Mouse (Mus musculus) forebrain, embryonic 16.5 days (tissue): ENCODE results near the gene Cyp17a1. TPM values are rescaled to one million over a fixed set of nuclear protein-coding genes. Genes with fewer than 3 reads are reported as not detected.

ENCODE experiments used
- ATAC-seq: fragments of 200-750 bp; cut with Nextera tagmentation; 2 replicates; pipeline ENCODE4 v1.8.0; 2017; ENCODE audit warnings: mild to moderate bottlenecking, moderate library complexity
- H3K27ac ChIP-seq: fragments of 300-500 bp; sonication (generic); 2 replicates; pipeline ENCODE4 v1.5.1; 2014; ENCODE audit warnings: low read length, control low read depth
- H3K27me3 ChIP-seq: fragments of 300-500 bp; sonication (generic); replicated peaks from 2 replicates; pipeline ENCODE4 v1.6.1; 2014; ENCODE audit warnings: low read length; ENCODE audit not compliant: control insufficient read depth, insufficient read depth
- H3K36me3 ChIP-seq: fragments of 300-500 bp; sonication (generic); 2 replicates; pipeline ENCODE4 v1.6.1; 2014; ENCODE audit not compliant: control insufficient read depth, insufficient read depth
- H3K4me1 ChIP-seq: fragments of 300-500 bp; sonication (generic); replicated peaks from 2 replicates; pipeline ENCODE4 v1.6.1; 2014; ENCODE audit warnings: low read length; ENCODE audit not compliant: control insufficient read depth, insufficient read depth
- H3K4me2 ChIP-seq: fragments of 300-500 bp; sonication (generic); 2 replicates; pipeline ENCODE4 v1.6.1; 2014; ENCODE audit warnings: mild to moderate bottlenecking, low read length, control low read depth
- H3K4me3 ChIP-seq: fragments of 300-500 bp; sonication (generic); replicated peaks from 2 replicates; pipeline ENCODE4 v1.5.1; 2014; ENCODE audit warnings: mild to moderate bottlenecking, low read length, control low read depth
- H3K9ac ChIP-seq: fragments of 300-500 bp; sonication (generic); replicated peaks from 2 replicates; pipeline ENCODE4 v1.6.1; 2014; ENCODE audit warnings: low read depth, low read length, control low read depth
- H3K9me3 ChIP-seq: fragments of 300-500 bp; sonication (generic); 2 replicates; pipeline ENCODE4 v1.6.1; 2016; ENCODE audit warnings: low read length; ENCODE audit not compliant: control insufficient read depth
- WGBS: fragments of 180-500 bp; shearing (Covaris S2); extraction: QIAGEN DNeasy Blood & Tissue Kit; methylation state at CpG from one replicate; pipeline ENCODE4 v1.1.7; 2014; 5-methylcytosine and 5-hydroxymethylcytosine counted together
- polyA plus RNA-seq: library from polyadenylated mRNA; unstranded; fragments of >200 nt; fragmentation: Nextera tagmentation; extraction: Ambion mirVana; gene quantifications from 2 replicates; pipeline ENCODE4 v1.2.1, GENCODE M21; 2015

The Cyp17a1 gene
- polyA plus RNA-seq, 1 experiment from 2014 or later = 0.33 TPM

DNA sequence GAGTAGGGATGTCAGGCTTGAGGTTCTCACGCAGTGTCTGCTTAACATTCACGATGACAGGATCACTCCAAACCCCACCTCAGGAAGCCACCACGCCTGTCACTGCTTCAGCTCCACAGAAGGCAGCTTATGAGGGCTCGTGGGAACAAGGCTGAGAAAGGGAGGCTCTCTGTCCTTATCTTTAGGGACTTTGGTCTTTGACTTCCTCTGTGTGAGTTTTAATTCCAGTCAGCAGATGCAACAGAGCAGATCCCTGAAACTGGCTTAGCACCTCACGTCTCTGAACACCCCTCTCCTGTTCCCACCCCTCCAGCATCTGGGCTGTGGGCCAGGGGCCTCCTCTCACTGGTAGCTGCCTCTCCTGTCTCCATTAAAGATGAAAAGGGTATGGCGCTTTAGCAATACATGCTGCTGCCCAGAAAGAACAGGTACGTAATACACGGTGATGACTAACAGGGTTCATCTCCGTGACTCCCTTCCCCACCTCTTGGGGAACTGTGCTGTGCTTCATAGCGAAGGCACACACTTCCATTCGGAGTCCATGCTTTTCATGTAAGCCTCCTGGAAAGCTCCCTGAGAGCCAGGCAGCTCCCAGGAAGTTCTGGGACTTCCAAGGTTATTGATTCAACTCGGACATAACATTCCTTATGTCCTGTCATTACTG lies 6.9 kb upstream of the Cyp17a1 start:
- no peaks in the 10 kb centered on the region for H3K9me3 ChIP-seq
- H3K27me3 ChIP-seq = no peaks in the 10 kb centered on the region
- WGBS = 71% methylated on average over 12 of the region's 12 CpGs
- no peak overlapping the region for H3K4me3 ChIP-seq
- H3K27ac ChIP-seq = no peak overlapping the region
- H3K4me1 ChIP-seq = no peaks in the 10 kb centered on the region
- ATAC-seq = no peak
- H3K36me3 ChIP-seq = no peaks in the 10 kb centered on the region
- H3K4me2 ChIP-seq = no peak overlapping the region
- no peak overlapping the region for H3K9ac ChIP-seq

DNA sequence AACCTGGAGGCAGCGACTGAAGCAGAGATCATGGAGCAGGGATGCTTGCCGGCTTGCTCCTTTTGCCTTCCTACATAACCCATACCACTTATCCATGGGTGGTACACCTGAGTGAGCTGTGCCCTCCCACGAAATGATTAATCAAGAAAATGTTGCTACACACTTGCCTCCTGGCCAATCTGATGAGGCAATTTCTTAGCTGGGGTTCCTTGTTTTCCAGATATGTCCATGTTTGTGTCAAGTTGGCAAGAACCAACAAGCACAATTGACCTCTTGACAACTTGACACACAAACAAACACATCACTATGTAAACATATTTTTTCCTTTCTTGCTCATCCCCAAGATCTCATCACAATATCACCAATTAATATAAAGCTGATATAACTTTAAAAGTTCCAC lies 2.7 kb upstream of the Cyp17a1 start:
- no peak overlapping the region for H3K4me2 ChIP-seq

DNA sequence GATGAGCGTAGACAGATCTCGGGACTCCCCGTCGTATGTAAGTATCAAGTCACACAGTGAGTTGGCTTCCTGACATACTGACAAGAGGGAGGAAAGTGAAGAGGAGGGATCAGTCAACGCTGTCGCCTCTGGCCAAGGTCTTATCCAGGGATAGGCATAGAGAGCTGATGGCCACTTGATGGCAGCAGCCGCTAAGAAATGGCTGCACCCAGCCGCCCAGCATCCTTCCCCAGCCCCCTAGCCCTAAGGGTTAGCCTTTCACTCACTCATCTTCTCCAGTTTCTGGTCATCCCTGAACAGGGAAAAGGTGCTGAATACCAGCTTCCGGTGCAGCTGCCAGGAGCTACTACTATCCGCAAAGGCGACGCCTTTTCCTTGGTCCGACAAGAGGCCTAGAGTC lies 2.3 kb downstream of the Cyp17a1 start:
- Histone ChIP-seq H3K9ac (no peak overlapping the region), H3K27me3 (no peaks in the 10 kb centered on the region), H3K4me1 (no peaks in the 10 kb centered on the region; the same call in 1 of the 2 replicates), H3K4me2 (no peak overlapping the region), H3K36me3 (no peaks in the 10 kb centered on the region), H3K9me3 (no peaks in the 10 kb centered on the region), H3K27ac (no peak overlapping the region), H3K4me3 (no peak overlapping the region)
- ATAC-seq = peak; percentile 83
- WGBS = 33% methylated on average over 13 of the region's 13 CpGs

More for the DNA sequence above, 2.7 kb upstream of the Cyp17a1 start:
- Histone ChIP-seq H3K4me3 (no peak overlapping the region), H3K4me1 (no peaks in the 10 kb centered on the region), H3K36me3 (no peaks in the 10 kb centered on the region), H3K9ac (no peak overlapping the region), H3K9me3 (no peaks in the 10 kb centered on the region), H3K27ac (no peak overlapping the region), H3K27me3 (no peaks in the 10 kb centered on the region)
- WGBS = 93% methylated on average over 3 of the region's 3 CpGs
- no peak for ATAC-seq

DNA sequence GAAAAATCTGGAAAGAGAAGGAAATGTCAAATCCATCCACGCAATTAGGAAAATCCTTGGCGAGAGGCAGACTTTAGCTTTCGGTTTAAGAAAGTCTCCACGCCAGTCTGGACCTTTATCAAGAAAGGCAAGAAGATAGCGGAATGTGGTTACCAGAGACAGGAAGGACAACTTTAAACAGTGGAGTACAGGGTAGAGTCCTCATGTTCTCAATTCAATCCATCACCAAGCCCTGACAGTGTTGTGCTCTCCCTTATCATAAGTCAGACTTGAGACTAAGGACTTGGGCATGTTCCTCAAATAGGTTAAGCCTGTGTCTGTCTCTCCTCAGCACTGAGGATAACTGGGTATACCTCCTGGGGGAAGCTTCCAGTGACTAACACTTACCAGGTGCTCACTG lies 3.2 kb downstream of the Cyp17a1 start:
- Histone ChIP-seq H3K9me3 (no peaks in the 10 kb centered on the region), H3K27ac (no peak overlapping the region), H3K4me2 (no peak overlapping the region), H3K4me1 (peaks cover 5% of the 10 kb centered on the region; the same call in 1 of the 2 replicates), H3K27me3 (no peaks in the 10 kb centered on the region), H3K9ac (no peak overlapping the region), H3K36me3 (no peaks in the 10 kb centered on the region), H3K4me3 (no peak overlapping the region)
- 87% methylated on average over 5 of the region's 5 CpGs for WGBS
- no peak for ATAC-seq

DNA sequence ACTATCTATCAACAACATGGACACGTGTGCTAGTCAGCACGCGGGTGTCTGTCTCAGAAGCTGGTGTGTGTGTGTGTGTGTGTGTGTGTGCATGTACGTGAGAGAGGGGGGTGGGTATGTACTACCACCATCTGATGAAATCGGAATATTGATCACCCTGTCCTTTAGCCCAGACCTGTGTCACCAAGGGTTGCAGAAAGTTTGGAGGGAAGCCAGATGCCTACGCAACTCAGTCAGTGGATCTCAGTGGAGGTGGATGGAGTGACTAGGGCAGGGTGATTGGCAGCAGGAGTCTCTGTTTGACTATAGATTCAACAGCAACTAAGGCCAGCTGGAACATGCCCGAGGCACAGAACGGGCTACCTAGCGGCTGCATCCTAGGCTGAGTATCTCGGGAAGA lies 4.7 kb downstream of the Cyp17a1 start:
- Histone ChIP-seq H3K4me1 (peaks cover 5% of the 10 kb centered on the region; the same call in 1 of the 2 replicates), H3K4me3 (no peak overlapping the region), H3K36me3 (no peaks in the 10 kb centered on the region), H3K9ac (no peak overlapping the region), H3K27ac (no peak overlapping the region), H3K9me3 (no peaks in the 10 kb centered on the region), H3K27me3 (no peaks in the 10 kb centered on the region), H3K4me2 (no peak overlapping the region)
- ATAC-seq = no peak
- 87% methylated on average over 10 of the region's 10 CpGs for WGBS

DNA sequence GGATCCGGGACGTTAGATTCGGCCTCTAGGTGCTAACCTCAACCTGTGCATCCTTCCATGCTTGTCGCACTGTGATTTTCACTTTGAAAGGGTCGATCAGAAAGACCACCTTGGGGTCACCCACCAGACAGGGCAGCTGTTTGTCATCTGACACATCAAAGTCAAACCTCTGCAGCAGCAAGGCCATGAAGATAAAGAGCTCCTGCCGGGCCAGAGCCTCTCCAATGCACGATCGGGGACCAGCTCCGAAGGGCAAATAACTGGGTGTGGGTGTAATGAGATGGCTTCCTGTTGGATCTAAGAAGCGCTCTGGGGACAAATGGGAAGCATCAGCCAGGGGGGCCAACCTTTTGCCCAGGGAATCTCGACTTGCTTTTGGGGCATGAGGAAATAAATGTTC lies 5.7 kb downstream of the Cyp17a1 start:
- Histone ChIP-seq H3K4me1 (peaks cover 5% of the 10 kb centered on the region; the same call in 1 of the 2 replicates), H3K9me3 (no peaks in the 10 kb centered on the region), H3K36me3 (no peaks in the 10 kb centered on the region), H3K9ac (no peak overlapping the region), H3K27me3 (no peaks in the 10 kb centered on the region), H3K27ac (no peak overlapping the region), H3K4me3 (no peak overlapping the region), H3K4me2 (no peak overlapping the region)
- 72% methylated on average over 11 of the region's 11 CpGs for WGBS
- no peak for ATAC-seq

DNA sequence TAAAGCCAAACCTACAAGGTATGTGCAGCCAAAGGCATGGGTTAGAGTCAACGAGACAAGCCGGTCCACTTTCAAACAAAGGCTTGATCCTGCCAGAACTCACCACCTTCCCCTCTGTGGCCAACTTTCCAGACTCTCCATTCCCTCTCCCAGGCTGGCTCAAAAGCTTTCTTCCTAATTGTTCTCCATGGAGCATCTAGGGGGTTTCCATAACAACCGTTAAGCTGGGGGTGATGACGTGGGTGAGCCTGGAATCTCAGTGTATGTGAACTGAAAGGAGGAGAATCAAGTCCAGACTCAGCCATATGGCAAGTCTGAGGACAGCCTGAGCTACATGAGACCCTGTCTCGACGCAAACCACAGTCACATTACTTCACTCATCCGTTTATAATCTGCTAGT lies 7.5 kb downstream of the Cyp17a1 start:
- Histone ChIP-seq H3K9me3 (no peaks in the 10 kb centered on the region), H3K4me2 (no peak overlapping the region), H3K27me3 (no peaks in the 10 kb centered on the region), H3K27ac (no peak overlapping the region), H3K4me3 (no peak overlapping the region), H3K36me3 (no peaks in the 10 kb centered on the region), H3K4me1 (peaks cover 5% of the 10 kb centered on the region; the same call in 1 of the 2 replicates), H3K9ac (no peak overlapping the region)
- WGBS = 29% methylated on average over 7 of the region's 7 CpGs
- peak; percentile 38; the same call in 1 of the 2 replicates for ATAC-seq

DNA sequence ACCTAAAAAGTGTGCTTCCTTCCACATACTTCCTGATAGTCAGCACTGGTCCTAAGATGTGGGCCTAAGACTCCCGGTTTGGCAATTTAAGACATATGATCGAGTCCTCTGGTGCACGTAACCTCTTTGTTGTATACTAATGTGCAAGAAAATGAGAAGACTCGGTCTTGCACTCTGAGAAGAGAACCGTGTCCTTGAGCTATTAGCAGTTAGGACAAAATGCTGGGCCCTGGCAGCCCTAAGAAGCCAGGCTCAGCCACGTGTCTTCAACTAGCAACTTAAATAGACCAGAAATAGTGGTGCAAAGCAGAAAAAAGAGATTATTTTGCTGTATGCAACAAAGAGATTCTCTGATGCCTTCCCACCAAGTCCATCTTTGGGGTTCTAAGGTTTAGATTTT lies 10.2 kb downstream of the Cyp17a1 start:
- no peaks in the 10 kb centered on the region; the same call in 1 of the 2 replicates for H3K36me3 ChIP-seq
- H3K9me3 ChIP-seq = no peaks in the 10 kb centered on the region
- peaks cover 5% of the 10 kb centered on the region; the same call in 1 of the 2 replicates for H3K4me1 ChIP-seq
- H3K9ac ChIP-seq = no peak overlapping the region
- H3K4me3 ChIP-seq = no peak overlapping the region
- no peak for ATAC-seq
- no peak overlapping the region for H3K4me2 ChIP-seq
- no peak overlapping the region for H3K27ac ChIP-seq
- no peaks in the 10 kb centered on the region for H3K27me3 ChIP-seq
- WGBS = 88% methylated on average over 6 of the region's 6 CpGs

DNA sequence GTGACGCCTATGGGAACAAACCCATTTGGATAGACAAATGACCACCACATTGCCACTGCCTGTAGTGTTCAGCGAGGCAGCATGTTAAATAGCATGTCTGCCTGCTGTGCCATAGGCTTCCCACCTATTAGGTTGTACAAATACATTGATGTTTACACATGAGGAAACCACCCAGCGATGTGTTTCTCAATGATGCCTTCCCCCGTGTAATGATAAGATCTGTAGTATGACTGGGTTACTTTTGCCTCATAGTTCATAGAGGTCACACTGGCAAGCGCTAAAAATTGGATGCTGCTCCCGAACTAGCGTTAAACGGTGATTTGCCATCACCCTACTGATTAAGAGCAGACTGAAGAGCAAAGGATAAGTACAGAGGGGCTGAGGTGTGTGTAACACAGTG lies 10.8 kb downstream of the Cyp17a1 start:
- H3K27ac ChIP-seq = no peak overlapping the region
- H3K27me3 ChIP-seq = no peaks in the 10 kb centered on the region
- H3K36me3 ChIP-seq = peaks cover 1% of the 10 kb centered on the region
- no peak overlapping the region for H3K4me3 ChIP-seq
- H3K9ac ChIP-seq = no peak overlapping the region
- no peaks in the 10 kb centered on the region for H3K9me3 ChIP-seq
- 87% methylated on average over 8 of the region's 8 CpGs for WGBS
- no peak overlapping the region for H3K4me2 ChIP-seq
- ATAC-seq = no peak
- H3K4me1 ChIP-seq = peaks cover 5% of the 10 kb centered on the region; the same call in 1 of the 2 replicates
